Mouse (Mus musculus): Measurements from ENCODE around the gene Agrn.

GRCm38 (mm10) chr4:156188162-156188810, 9.0 kb downstream of the Agrn start:
- no peak for TF ChIP-seq POLR2A (IDR thresholded peaks at IDR 0.05; ENCODE audit: insufficient read depth, low read depth, low read length)
- no peak for TF ChIP-seq CTCF (IDR thresholded peaks at IDR 0.05; ENCODE audit: insufficient read depth, low read depth, low read length)

Data from olfactory bulb, adult 2 months (tissue).